Mouse (Mus musculus) forebrain, embryonic 11.5 days (tissue): ENCODE results near the gene Fbxo24. TPM values are rescaled to one million over a fixed set of nuclear protein-coding genes. Genes with fewer than 3 reads are reported as not detected.
"Not testable (repeated sequence)": the region's sequence is repeated elsewhere in the genome, so short reads cannot be mapped to it uniquely, and the experiment has no call there.

Experiments used
- ATAC-seq: fragments of 200-750 bp; cut with Nextera tagmentation; replicated peaks from 2 replicates; pipeline ENCODE4 v1.8.0; 2017; ENCODE audit warnings: moderate TSS enrichment; ENCODE audit not compliant: low FRiP score
- DNase-seq: peaks from one replicate; pipeline ENCODE4 v3.0.0-alpha.2; 2017; ENCODE audit warnings: low spot score
- H3K27ac ChIP-seq: fragments of 300-500 bp; sonication (generic); 2 replicates; pipeline ENCODE4 v1.5.1; 2014; ENCODE audit warnings: low read depth, low read length
- H3K27me3 ChIP-seq: fragments of 300-500 bp; sonication (generic); 2 replicates; pipeline ENCODE4 v1.6.1; 2014; ENCODE audit warnings: mild to moderate bottlenecking, low read length, mixed read lengths; ENCODE audit not compliant: control insufficient read depth, insufficient read depth
- H3K36me3 ChIP-seq: fragments of 300-500 bp; sonication (generic); 2 replicates; pipeline ENCODE4 v1.6.1; 2014; ENCODE audit warnings: mild to moderate bottlenecking, low read length, moderate library complexity, mixed read lengths; ENCODE audit not compliant: control insufficient read depth, insufficient read depth
- H3K4me1 ChIP-seq: fragments of 300-500 bp; sonication (generic); replicated peaks from 2 replicates; pipeline ENCODE4 v1.6.1; 2014; ENCODE audit warnings: low read length, mixed read lengths; ENCODE audit not compliant: control insufficient read depth, insufficient read depth
- H3K4me2 ChIP-seq: fragments of 300-500 bp; sonication (generic); 2 replicates; pipeline ENCODE4 v1.6.1; 2014; ENCODE audit warnings: low read depth, mild to moderate bottlenecking, low read length, moderate library complexity, mixed read lengths; ENCODE audit not compliant: severe bottlenecking
- H3K4me3 ChIP-seq: fragments of 300-500 bp; sonication (generic); 2 replicates; pipeline ENCODE4 v1.5.1; 2014; ENCODE audit warnings: low read depth, low read length
- H3K9ac ChIP-seq: fragments of 300-500 bp; sonication (generic); 2 replicates; pipeline ENCODE4 v1.6.1; 2014; ENCODE audit warnings: low read length
- H3K9me3 ChIP-seq: fragments of 300-500 bp; sonication (generic); 2 replicates; pipeline ENCODE4 v1.6.1; 2016; ENCODE audit warnings: low read length, mixed read lengths; ENCODE audit not compliant: control insufficient read depth
- WGBS: fragments of 180-500 bp; shearing (Covaris S2); extraction: QIAGEN DNeasy Blood & Tissue Kit; methylation state at CpG from one replicate; pipeline ENCODE4 v1.1.7; 2014; 5-methylcytosine and 5-hydroxymethylcytosine counted together
- polyA plus RNA-seq: library from polyadenylated mRNA; unstranded; fragments of >200 nt; fragmentation: Nextera tagmentation; extraction: Ambion mirVana; gene quantifications from 2 replicates; pipeline ENCODE4 v1.2.1, GENCODE M21; 2014

Gene Fbxo24
- polyA plus RNA-seq, 1 experiment from 2014 or later: 0.12 TPM

DNA sequence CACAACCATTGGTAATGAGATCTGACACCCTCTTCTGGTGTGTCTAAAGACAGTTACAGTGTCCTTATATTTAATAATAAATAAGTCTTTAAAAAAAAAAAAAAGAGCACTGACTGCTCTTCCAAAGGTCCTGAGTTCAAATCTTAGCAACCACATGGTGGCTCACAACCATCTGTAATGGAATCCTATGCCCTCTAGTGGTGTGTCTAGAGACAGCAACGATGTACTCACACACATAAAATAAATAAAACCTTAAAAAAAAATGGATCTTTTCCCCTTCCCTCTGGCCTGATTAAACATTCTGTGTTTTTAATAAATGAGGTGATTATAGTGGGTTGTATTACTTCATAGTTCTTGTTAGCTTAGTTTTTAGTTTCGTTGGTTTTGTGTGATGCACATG lies 13.9 kb downstream of the Fbxo24 start:
- not testable (repeated sequence) for H3K9ac ChIP-seq, H3K36me3 ChIP-seq, H3K4me2 ChIP-seq, H3K9me3 ChIP-seq, H3K4me3 ChIP-seq, DNase-seq, ATAC-seq, H3K4me1 ChIP-seq, H3K27ac ChIP-seq, H3K27me3 ChIP-seq
- 92% methylated on average over 2 of the region's 2 CpGs for WGBS

DNA sequence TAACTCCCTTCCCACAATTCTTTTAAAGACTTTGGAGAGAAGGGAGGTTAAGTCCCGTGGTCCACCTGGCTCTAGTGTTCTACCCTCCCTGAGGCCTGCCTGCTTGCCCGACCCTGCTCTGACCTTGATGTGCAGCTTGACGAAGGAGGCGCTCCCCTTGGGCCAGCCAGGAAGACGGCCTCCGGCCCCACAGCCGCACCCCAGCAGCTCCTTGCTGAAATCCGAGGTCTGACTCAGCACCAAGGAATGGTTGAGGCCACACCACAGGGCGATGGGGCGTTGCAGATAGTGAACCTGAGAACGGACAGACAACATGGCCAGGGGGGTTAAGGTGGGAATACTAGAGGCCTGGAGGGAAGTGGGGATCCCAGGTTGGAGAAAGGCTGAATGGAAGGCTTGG lies 15.3 kb downstream of the Fbxo24 start, which contains the start of gene Pcolce:
Pcolce (minus strand) TSS at position 235 of the 400 bp plus-strand sequence.
- 68% methylated on average over 11 of the region's 11 CpGs for WGBS
- DNase-seq (no peak), ATAC-seq (no peak)
- peaks cover 2% of the 10 kb centered on the region; the same call in 1 of the 2 replicates for H3K4me1 ChIP-seq
- H3K4me3 ChIP-seq: no peak within 1 kb of the TSS
- no peaks in the 10 kb centered on the region for H3K36me3 ChIP-seq
- H3K27me3 ChIP-seq: peaks cover 2% of the 10 kb centered on the region; the same call in 1 of the 2 replicates
- no peak within 1 kb of the TSS for H3K4me2 ChIP-seq
- H3K9ac ChIP-seq: no peak within 1 kb of the TSS
- no peaks in the 10 kb centered on the region for H3K9me3 ChIP-seq
- no peak within 1 kb of the TSS for H3K27ac ChIP-seq

DNA sequence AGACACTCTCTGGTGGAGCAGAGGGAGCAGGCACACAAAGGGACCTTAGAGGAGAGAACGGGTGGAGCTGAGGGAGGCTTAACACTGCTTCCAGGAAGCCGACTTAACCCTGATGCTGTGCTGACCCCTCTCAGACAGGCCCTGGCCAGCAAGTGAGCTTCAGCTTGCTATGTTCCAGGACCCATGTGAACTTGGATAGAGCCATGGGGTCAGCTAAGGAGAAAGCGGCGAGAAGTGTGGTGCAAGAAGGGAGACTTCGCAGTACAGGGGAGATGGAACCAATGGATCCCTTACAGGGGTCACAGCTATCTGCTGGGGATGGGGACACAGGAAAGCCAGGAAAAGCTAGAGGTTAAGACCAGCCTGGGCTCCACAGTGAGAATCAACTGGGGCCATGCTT lies 15.7 kb downstream of the Fbxo24 start:
- DNase-seq: no peak
- ATAC-seq: no peak
- H3K36me3 ChIP-seq: no peaks in the 10 kb centered on the region
- H3K27ac ChIP-seq: no peak overlapping the region
- peaks cover 2% of the 10 kb centered on the region; the same call in 1 of the 2 replicates for H3K27me3 ChIP-seq
- H3K9ac ChIP-seq: no peak overlapping the region
- no peak overlapping the region for H3K4me2 ChIP-seq
- 72% methylated on average over 5 of the region's 5 CpGs for WGBS
- H3K4me3 ChIP-seq: no peak overlapping the region
- H3K4me1 ChIP-seq: peaks cover 7% of the 10 kb centered on the region
- no peaks in the 10 kb centered on the region for H3K9me3 ChIP-seq

DNA sequence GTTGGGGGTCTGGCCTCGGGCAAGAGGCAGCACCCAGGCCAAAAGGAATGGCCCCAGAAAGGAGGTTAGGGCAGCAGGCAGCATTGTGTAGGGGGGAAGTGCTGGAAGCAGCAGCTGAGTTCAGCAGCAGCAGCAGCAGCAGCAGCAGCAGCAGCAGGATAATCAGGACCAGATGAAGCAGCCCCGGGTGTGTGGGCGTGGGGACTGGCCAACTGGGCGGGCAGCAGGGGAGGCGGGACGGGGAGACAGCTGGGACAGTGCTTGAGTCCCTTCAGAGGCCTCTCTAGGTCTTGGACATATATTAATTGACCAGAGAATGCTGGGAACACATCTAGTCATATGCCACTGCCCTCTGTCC lies 17.6 kb downstream of the Fbxo24 start:
- peaks cover 8% of the 10 kb centered on the region for H3K4me1 ChIP-seq

DNA sequence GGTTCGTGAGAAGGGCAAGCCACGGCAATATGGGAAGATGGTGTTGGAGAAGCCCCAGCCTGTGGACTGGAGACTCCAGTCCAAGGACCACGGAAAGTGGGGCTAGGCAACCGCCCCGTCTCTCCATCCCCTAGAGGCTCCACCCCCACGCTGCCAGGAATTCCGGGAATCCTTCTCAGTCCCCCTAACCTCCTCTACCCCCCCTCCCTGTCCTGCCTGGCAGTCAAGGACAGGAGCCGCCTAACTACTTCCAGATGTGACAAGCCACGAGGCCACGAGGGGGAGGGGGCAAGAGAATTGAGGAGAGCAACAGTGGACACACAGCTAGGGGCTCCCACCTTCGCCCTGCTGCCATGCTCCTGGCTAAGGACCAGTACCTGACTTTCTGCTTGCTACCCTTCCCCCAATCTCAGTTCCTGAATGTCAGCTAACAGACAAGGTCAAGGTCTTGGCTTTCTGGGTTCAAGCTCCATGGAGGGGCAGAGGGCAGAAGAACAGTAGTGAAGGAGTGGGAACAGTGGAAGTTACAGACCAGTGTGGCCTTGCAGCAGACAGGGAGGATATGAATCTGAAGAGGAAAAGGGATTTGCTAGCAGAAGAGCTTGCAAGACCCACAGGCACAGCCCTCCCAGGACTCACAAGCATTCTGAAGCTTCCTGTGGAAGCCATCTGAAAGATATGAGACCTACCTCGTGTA lies 18.1 kb downstream of the Fbxo24 start:
- Histone ChIP-seq H3K36me3 (no peaks in the 10 kb centered on the region), H3K9ac (no peak overlapping the region; the same call in 1 of the 2 replicates), H3K27me3 (peaks cover 2% of the 10 kb centered on the region; the same call in 1 of the 2 replicates), H3K9me3 (no peaks in the 10 kb centered on the region), H3K4me3 (no peak overlapping the region), H3K4me2 (peak overlapping the region; percentile 27; the same call in 1 of the 2 replicates), H3K27ac (peak overlapping the region; percentile 37), H3K4me1 (peaks cover 8% of the 10 kb centered on the region)
- WGBS: 16% methylated on average over 11 of the region's 12 CpGs
- ATAC-seq: no peak
- DNase-seq: peak; percentile 80

More for the DNA sequence above, 17.6 kb downstream of the Fbxo24 start:
- 31% methylated on average over 6 of the region's 6 CpGs for WGBS
- Histone ChIP-seq H3K9ac (no peak overlapping the region), H3K36me3 (no peaks in the 10 kb centered on the region), H3K4me3 (no peak overlapping the region), H3K27me3 (peaks cover 2% of the 10 kb centered on the region; the same call in 1 of the 2 replicates), H3K9me3 (no peaks in the 10 kb centered on the region), H3K4me2 (no peak overlapping the region), H3K27ac (peak overlapping the region; percentile 37)
- no peak for ATAC-seq
- peak; percentile 71 for DNase-seq

DNA sequence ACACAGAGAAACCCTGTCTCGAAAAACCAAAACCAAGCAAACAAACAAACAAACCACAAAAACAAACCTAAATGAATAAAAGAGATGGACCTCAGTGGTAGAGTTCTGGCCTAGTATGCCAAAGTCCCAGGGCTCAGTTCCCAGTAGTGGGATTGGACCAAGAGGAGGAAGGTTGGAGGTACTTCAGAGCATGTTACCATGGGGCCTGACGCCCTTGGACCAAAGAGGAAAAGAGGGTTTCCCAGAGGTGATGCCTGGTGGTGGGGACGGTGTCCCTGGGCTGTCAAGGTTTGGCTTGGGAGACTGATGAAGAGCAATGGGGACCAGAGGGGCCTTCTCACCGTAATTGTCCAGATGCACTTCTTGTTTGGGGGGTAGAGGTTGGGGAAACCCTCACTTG lies 18.7 kb downstream of the Fbxo24 start:
- no peaks in the 10 kb centered on the region for H3K36me3 ChIP-seq
- 72% methylated on average over 4 of the region's 4 CpGs for WGBS
- H3K27ac ChIP-seq: no peak overlapping the region
- H3K9me3 ChIP-seq: no peaks in the 10 kb centered on the region
- H3K9ac ChIP-seq: no peak overlapping the region
- H3K4me2 ChIP-seq: peak overlapping the region; percentile 27; the same call in 1 of the 2 replicates
- H3K4me3 ChIP-seq: no peak overlapping the region
- no peak for ATAC-seq
- peaks cover 8% of the 10 kb centered on the region for H3K4me1 ChIP-seq
- H3K27me3 ChIP-seq: peaks cover 2% of the 10 kb centered on the region; the same call in 1 of the 2 replicates
- DNase-seq: no peak

DNA sequence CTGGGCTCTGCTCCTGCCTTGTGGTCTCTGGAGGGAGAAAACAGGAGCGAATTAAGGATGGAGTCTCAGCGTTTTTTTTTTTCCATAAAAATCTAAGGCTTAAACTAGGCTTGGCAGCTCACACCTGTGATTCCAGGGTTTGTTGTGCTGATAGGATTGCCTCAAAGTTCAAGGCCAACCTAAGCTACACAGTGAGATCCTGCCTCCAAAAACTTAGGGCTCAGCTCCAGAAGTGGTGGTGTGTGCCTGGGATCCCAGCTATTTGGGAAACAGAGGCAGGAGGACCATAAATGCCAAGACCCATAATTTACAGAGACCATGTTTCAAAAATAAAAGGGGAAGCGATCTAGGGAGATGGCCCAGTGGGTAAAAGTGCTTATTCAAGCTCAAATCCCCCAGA lies 19.5 kb downstream of the Fbxo24 start:
- Histone ChIP-seq H3K36me3 (no peaks in the 10 kb centered on the region), H3K9me3 (no peaks in the 10 kb centered on the region), H3K4me2 (no peak overlapping the region), H3K27me3 (peaks cover 2% of the 10 kb centered on the region; the same call in 1 of the 2 replicates), H3K4me1 (peaks cover 8% of the 10 kb centered on the region), H3K4me3 (no peak overlapping the region), H3K9ac (no peak overlapping the region), H3K27ac (no peak overlapping the region)
- DNase-seq: no peak
- no peak for ATAC-seq
- WGBS: 59% methylated on average over 3 of the region's 3 CpGs

DNA sequence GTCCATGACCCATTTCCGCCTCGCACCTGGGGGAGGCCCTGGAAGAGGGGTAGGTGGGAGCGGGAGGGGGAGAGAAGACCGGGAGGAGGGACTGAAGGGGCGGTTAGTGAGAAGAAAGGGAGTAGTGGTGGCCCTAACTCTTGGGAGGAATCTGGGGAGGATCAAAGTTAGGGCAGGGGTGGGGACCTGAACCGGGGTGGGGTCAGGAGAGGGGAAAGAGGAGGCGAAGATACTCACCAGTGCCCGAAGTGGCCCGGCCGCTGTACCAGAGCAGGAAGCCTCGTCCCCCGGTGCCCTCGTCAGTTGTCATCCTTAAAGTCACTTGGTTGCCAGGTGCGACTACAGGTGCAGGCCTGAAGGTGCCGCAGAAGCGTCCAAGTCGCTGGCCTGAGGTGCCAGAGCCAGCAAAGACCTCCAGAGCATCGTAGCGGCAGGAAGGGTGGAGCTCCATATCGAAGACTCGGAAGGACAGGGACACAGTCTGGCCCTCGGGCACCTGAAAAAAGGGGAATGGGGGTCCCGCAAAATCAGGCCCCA lies 20.1 kb downstream of the Fbxo24 start:
- Histone ChIP-seq H3K4me2 (peak overlapping the region; percentile 40), H3K36me3 (no peaks in the 10 kb centered on the region), H3K27ac (no peak overlapping the region), H3K9me3 (no peaks in the 10 kb centered on the region), H3K27me3 (peaks cover 2% of the 10 kb centered on the region; the same call in 1 of the 2 replicates), H3K4me3 (0 out of 2 replicates have a peak overlapping the region, but pooled peaks have one; percentile 5), H3K9ac (peak overlapping the region; percentile 27), H3K4me1 (peaks cover 8% of the 10 kb centered on the region)
- WGBS: 18% methylated on average over 22 of the region's 23 CpGs
- ATAC-seq: no peak
- DNase-seq: no peak
